Mouse (Mus musculus) forelimb bud, embryonic 11.5 days (tissue): ENCODE data around the gene Polr2c.

ENCODE experiments used
- DNase-seq: peaks from one replicate; pipeline ENCODE4 v3.0.0-alpha.2; 2012; ENCODE audit warnings: low read depth, low spot score

The Polr2c gene

DNA sequence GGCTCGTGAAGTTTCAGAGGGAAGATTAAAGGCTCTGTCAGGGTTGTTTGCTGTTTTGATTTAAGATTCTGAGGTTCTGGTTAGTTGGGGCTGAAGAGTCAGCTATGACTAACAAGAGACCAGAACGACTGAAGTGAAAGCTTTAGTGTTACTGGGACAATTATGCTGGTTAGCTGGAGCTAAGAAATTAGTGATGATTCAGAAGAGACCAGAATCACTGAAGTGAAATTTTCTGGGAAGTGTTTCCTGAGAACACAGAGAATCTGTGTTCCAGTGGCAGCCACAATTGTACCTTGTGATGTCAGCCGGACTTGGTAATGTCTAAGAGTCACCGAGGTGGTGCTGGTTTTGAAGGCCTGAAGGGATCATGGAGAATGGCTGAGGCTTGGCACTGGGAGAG is 23.5 kb downstream of the Polr2c start:
- DNase-seq: no peak

DNA sequence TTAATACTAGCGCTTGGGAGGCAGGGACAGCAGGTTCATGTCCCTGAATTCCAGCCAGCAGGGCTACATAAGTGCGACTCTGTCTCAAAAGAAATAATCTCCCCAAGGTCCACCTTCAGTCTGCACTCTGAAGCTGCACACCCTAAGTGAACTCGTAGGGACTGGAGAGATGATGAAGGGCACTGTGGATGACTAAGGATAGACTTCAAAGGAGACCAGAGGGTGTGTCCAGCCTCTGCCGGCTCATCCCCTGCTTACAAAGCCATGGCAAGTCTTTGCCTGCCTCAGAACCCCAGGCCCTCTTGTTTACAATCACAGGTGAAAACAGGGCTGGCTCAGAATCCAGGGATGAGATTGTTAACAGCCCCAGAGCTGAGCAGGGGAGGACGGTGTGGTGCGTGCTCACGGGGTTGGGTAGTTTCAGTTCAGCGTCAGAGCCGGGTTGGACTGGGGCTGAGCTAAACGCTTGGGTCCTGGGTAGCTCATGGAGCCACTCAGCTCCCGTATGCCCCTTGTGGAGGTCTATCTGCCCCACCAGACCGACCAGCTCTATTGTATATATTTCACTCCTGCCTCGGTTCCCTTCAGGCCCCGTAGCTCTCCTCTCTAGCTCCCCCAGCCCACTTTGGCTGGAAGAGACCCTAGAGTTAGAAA is 31.3 kb downstream of the Polr2c start:
- DNase-seq: no peak

DNA sequence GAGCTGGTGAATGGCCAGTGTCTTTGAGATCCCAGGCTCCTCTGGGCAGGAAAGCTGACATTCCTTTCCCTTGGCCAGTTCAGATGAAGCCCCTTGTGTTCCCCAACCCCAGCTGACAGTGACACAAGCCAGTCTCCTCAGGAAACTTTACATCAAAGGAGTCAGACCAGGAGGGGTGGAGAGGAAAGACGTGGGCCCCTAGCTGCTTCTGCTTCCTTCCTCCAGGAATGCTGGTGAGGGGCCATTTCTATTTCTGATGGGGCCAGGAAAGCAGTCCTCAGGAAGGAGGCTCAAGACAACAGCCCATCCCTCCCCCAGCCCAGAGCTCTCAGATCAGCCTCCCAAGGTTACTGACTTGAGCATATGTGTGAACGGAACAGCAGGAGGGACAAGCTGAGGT is 35.7 kb downstream of the Polr2c start:
- DNase-seq: no peak

DNA sequence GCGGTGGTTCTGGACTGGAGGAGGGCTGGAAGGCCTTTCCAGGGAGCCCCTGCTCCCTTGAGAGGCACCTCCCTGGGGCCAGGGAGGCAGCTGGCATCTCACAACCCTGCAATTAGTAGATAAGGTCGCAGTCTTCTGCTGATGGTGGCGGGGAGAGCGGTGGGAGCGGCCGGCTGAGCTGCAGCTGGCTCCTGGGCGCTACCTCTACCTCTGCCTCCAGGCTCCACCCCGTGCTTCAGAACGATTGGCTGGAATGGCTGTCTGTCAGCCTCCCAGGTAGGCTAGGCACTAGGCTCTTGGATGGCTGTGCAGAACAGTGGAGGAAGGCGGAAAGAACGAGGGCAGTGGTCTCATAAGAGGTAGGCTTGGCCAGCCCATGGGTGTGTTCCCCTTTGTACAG is 42.0 kb downstream of the Polr2c start:
- no peak for DNase-seq

DNA sequence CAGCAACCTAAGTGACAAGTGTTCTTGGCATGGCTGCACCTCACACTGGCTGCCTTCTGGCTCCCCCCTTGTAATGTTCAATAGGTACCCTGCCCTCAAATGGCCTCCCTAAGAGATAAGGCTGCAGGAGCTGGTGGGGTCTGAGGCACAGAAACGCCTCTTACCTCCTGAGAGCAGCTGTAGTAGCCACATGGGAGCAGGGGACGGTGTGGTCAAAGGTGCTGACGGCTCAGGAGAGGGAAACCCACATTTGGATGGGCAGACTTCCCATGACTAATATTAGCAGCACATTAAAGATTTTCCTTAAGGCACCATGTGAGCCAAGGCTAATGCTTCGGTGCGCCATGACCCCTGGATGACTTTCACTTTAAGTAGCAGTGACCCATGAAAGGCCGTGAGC is 43.4 kb downstream of the Polr2c start:
- no peak for DNase-seq

DNA sequence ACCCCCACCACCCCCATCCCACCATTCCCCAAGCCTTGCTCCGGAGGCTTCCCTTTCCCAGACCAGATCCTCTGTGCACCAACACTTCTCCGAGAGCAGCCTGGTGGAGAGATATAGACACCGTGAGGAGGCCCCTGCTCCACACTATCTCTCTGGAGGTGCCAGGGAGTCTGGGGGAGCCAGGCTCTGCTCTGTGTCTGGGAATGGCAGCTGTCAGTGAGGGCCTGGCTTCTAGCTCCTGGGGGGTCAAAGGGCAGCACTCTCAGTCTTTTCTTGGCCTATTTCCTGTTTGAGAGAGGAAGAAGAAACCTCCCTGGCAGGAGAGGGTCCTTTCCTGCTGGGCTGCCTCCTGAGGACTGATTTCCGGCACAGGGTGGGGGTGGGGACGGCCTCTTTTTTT is 43.8 kb downstream of the Polr2c start:
- no peak for DNase-seq

DNA sequence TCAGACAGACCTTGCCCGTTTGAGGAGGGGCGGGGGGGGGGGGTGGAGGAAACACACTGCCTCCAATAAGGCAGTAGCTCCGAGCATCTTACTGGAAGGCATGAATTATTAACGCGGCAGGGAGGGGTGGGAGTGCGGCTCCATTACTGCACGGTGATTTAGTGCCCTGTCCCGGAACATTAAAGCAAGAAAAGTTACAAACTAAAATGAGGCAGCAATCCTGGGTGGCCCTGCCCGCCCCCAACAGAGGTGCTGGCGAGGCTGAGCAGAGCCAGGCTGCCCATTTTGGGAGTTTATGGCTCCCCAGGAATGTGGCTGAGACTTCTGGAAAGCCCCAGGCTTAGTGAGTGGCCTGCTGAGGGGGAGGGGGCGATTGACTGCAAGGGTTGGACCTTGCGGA is 46.5 kb downstream of the Polr2c start:
- peak; percentile 82 for DNase-seq

DNA sequence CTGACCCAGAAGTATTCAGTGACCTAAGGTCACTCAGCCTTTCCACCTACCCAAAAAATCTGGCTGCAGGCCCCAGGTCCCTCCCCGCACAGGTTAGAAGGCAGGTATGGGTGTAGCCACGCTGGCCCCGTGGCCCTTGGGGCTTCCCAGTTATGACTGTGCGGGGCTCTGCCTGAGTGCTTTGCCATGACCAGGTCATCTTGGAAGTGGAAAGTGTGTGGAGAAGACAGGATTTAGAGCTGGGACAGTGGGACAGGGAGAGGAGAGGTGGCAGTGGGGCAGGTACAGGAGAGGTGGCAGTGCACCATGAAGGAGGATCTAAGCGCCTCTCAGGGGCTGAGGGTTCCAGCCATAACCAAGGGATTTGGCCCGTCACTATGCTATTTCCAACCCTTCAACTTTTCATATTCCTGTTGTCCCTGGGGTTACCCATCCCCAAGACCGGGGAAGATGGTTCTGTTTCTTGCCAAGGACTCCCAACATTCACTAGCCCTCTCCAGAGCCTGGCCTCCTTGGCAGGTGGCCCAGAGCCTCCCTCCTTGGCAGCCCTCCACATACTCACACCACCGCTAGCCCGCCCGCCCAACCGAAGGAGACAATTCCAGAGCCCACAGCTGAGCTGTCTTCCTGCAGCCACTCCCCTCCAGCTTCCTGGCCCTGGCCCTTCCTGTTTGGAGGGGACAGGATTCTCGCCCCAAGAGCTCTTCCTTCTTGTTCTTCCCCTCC is 47.4 kb downstream of the Polr2c start:
- DNase-seq: no peak

DNA sequence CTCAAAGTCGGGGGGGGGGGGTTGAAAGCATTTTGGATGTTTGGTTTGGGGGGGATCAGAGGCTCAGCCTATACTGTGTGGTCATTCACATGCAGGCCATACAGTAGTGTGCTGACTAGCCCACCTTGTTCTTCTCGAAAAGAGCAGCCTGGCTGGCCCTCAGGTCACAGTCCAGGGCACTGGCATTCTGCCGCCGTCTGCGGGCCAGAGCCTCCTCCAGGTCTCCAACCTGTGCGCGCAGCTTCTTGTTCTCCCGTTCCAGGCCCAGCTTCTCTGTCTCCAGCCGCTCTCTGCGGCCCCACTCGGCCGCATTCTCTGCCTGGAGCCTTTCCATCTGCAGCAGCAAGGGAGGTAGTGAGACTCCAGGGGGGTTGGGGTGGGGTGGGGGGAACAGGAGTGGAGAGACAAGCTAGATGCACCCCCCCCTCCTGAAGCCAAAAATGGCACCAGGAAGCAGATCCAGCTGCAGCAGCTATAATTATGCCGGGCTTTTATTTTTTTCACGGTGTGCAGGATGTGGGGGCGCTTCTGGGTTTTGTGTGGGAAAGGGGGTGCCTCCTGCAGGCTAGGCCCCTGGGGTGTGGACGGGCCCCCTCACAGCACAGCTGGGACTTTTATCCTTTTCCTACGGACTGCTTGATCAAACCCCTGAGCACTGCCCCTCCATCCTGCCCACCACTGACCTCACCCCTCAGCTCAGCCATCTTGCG is 50.5 kb downstream of the Polr2c start:
- no peak for DNase-seq

DNA sequence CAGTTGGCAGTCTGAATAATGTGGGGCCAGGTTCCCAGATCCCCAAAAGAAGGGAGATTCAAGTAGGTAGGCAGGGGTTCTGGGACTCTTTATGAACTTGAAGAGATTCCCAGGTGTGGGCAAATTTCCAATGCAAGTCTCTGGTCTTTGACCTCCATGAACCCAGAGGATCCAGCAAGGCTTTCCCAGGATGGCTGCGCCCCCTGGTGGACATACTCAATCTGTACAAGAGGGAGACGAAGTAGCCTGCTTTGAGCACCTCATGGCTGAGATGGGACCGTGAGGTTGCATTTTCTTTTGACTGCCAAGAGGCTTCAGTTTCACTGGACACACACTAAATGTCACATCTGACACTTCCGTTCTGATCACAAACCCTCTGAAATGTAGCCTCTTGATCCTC is 51.6 kb downstream of the Polr2c start:
- peak; percentile 86 for DNase-seq

DNA sequence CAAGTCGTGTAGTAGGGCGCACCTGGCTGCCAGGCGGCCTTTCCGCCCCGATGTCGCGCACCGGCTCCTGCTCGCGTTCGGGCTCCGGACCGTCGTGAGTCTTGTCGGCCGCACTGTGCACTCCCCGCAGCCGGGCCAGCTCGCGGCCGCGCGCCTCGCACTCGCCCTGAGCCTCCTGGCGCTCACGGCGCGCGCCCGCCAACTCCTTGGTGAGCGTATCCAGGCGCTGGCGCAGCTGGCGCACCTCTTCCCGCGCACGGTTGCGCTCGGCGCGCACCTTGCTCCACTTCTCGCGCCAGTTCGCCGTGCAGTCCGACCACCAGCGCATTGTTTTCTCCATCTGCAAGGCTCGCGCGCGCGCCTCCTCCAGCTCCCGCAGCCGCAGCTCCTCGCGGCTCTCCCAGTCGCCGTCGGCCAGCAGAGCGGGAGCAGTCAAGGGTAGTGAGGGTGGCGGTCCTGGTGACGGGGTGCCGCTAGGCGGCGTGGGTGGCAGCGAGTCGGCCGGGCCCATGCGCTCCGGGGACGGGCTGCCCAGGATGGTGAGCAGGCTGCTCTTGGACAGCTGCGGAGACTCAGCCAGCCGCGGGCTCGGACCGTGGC is 55.9 kb downstream of the Polr2c start:
- peak; percentile 66 for DNase-seq

DNA sequence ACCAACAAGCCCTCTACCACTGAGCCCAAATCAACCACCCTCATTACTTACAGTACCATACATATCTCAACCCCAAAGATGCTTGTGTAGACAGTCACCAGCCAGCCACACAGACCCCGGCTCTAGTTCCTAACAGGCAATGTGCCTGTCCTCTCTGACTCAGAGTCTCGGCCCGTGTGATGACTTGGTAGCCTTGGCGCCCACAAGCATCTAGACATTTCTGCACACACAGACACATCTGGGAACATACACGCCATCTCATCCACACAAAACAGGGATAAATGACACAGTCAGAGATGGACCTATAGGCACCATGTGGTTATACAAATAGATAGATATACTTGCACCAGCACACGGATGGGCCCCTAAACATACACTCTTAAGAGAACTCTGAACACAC is 57.0 kb downstream of the Polr2c start:
- no peak for DNase-seq

DNA sequence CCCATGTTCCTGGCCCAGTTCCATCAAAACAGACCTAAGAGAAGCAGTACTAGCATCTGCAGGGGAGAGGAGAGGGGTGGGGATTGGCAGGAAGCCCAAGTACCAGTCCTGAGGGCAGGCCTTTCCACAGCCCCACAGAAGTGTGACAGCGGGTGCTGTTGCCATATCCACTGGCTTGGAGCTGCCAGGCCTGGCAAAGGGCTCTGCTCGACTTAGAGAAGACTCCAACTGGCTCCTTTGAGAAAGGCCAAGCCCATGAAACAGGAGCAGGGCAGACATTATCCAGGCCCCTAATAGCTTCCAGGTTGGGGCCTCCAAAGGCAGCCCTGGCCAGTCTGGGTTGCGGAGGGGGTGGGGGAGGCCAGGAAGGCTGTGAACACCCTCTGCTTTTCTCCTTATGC is 57.5 kb downstream of the Polr2c start:
- DNase-seq: peak; percentile 69

DNA sequence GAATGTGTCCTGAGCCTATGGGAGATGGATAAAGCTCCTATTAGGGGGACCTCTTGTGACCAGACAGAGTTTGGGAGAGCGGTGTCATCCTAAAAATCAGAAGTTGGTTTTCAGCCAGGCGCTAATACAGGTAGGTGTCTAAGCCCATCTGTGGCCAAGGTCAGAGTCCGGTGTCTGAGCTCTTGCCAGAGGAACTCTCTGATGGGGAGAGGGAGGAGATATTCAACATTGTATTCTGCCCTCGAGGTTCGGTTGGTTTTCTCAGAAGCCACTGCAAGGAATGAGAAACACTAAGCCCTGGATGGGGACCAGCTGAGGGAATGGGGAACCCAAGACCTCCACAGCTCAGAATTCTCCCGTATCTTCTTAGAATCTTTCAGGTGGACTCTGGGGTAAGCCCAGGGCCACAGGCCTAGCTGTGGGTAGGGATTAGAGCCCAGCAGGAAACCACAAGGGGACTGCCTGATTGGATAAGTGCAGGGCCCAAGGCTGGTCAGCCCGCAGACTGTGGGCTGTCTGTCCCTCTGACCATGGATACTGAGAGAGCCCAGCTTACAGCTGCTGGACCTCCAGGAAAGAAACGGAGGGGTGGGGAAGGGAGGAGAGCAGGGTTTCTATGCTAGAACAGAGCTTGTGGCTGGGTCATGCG is 59.2 kb downstream of the Polr2c start:
- no peak for DNase-seq

DNA sequence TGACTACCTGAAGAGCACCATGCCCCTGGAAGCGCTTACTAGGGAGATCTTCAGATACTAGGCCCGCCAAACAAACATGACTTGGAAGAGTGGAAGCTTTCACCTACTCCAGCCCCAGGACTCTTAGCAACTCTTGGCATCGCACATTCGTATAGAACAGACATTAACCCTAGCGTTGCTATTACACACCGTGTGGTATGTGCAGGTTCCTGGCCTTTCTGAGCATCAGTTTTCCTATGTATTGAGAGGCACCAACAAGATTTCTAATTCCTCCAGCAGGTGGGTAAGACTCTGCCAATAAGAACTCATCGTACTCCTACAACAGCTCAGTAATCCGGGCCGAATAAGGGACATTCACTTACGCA is 59.7 kb downstream of the Polr2c start:
- no peak for DNase-seq

DNA sequence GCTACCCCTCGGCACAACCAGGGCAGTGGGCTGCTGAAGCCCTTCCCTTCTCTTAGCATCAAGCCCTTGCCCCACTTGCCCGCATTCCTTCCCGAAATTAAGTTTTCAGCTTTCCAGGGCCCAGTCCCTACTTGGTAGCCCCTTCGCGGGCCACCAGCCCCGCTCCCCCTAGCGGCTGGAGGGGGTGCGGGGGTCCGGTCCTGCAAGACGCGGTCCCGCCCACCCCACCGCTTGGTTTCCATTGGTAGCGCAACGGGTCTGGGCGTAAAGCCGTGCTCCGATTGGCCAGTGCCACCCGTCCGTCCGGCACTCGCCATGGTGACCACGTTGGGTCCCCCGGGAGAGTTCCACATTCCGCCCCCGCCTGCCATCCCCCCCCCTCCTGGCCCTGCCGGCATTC is 60.1 kb downstream of the Polr2c start:
- peak; percentile 97 for DNase-seq

DNA sequence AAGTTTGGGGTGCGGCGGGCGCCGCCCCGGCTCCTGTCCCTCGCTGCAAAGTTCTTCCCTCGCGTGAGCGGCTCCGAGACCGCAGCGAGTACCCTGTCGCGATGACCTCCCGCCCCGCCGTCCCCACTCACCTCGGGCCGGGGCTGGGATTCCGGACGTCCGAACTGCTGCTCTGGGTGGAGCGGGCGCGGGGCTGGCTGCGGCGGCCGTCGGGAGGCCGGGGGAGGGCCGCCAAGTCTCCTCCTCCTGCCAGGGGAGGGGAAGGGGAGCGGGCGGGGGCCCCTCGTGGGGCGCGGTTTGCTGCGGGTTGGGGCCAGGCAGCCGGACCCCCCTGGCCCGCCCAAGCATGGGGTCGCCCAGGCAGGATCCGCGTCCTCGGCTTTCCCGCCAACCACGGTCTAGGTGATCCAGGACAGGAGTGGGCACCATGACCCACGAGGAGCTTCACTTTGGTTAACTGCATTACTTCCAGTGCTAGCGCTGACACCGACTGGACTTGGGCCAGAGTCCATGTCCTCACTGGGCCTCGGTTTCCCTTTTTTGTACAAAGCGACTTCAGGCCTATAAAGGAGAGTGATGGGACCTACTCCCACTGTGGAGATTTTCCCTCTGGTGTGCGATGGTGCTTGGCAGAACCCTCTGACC is 60.7 kb downstream of the Polr2c start, which contains the start of gene Ccdc102a:
Ccdc102a (minus strand) TSS at position 248 of the 645 bp plus-strand sequence.
- DNase-seq: no peak

DNA sequence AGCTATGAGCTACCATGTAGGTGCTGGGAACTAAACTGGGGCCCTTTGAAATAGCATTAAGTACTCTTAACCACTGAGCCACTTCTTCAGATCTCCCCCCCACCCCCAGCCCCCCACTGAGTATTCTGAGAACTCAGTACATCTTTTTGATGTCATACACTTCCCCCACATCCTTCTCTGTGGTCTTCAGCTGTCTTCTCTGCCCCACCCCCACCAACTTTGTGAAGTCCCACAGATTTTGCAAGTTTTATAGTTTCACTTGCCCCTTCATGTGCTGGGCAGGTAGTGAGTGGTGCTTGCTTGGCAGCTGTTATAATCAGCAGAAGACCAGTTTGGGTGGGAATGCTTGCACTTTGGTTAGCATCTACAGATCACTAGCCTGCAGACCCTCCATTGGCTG is 62.0 kb downstream of the Polr2c start:
- no peak for DNase-seq

DNA sequence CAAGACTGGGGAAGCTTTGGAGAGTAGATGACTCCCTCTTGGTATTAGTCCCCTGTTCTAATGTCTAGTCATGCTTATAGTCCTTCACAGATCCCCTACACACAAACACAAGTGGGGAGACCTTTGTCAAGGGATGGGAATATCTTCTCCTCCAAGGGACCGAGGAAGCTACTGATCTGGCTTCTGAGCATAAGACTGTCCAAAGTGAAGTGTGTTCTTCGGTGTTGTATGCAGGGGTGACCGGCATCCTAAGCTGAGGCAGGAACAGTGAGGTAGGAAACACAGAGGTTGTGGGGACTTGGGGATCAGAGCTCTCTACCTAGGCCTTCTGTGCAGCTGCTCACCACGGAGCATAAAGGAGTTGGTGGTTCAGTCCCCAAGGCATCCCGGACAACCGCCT is 64.9 kb downstream of the Polr2c start:
- DNase-seq: no peak

DNA sequence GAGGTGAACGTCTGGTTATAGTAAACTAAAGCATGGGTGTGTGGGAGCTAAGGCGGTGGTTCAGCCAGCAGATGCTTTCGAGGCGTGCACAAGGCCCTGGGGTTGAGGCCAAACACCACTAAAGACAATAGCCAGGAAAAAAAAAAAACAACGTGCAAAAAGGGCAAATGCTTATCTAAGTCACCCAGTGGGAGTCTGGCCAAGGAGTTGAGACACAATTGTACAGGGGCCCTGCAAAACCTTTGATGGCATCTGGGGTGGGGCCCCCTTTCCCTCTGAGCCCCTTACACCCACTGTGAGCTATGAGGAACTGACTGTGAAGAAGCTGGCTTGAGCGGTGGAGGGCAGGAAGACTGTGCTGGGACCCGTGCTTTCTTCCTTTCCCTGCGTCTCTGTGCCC is 65.4 kb downstream of the Polr2c start:
- no peak for DNase-seq
